Mouse (Mus musculus): ENCODE results near the gene Vrtn. TPM values are rescaled to one million over a fixed set of nuclear protein-coding genes. Genes with fewer than 3 reads are reported as not detected.
A peak's percentile ranks its signal among the peaks of the same experiment; 100 is the strongest.

The Vrtn gene
- total RNA-seq (2014; rRNA removed) (not detected in 2 replicates), polyA plus RNA-seq (2012; rRNA removed) (not detected in 2 replicates)

GRCm38 (mm10) chr12:84640654-84641053 is at the start of gene Vrtn:
Vrtn (plus strand) TSS chr12:84641019.
- Histone ChIP-seq H3K9ac (ENCODE audit: low read depth, low read length) (no peak within 1 kb of the TSS), H3K79me2 (ENCODE audit: control insufficient read depth, insufficient read depth, low read length) (no peaks in the 10 kb centered on the region), H3K4me1 (ENCODE audit: control insufficient read depth, insufficient read depth, low read length) (no peaks in the 10 kb centered on the region), H3K4me3 (ENCODE audit: insufficient read depth, low read depth, low read length) (no peak within 1 kb of the TSS), H3K27me3 (ENCODE audit: control insufficient read depth, insufficient read depth, low read length) (peaks cover 17% of the 10 kb centered on the region; the same call in 1 of the 2 replicates), H3K27ac (replicated peaks; ENCODE audit: insufficient read depth, low read depth, low read length) (no peak within 1 kb of the TSS), H3K36me3 (ENCODE audit: control insufficient read depth, insufficient read depth, low read length) (no peaks in the 10 kb centered on the region)
- no peak for DNase-seq (ENCODE audit: extremely low read depth, low read depth, low spot score)
- 15% methylated on average over 9 of the region's 9 CpGs for WGBS
- no peak for TF ChIP-seq POLR2A (IDR thresholded peaks at IDR 0.05; ENCODE audit: extremely low read depth, insufficient read depth, low read length)
- no peak for TF ChIP-seq CTCF (IDR thresholded peaks at IDR 0.05; ENCODE audit: low read depth, low read length)

GRCm38 (mm10) chr12:84598324-84598723 is 42.5 kb upstream of the Vrtn start:
- Histone ChIP-seq H3K27ac (replicated peaks; ENCODE audit: insufficient read depth, low read depth, low read length) (no peak overlapping the region), H3K4me3 (ENCODE audit: insufficient read depth, low read depth, low read length) (no peak overlapping the region), H3K4me1 (ENCODE audit: control insufficient read depth, insufficient read depth, low read length) (no peaks in the 10 kb centered on the region), H3K79me2 (ENCODE audit: control insufficient read depth, insufficient read depth, low read length) (no peaks in the 10 kb centered on the region), H3K9ac (ENCODE audit: low read depth, low read length) (no peak overlapping the region), H3K36me3 (ENCODE audit: control insufficient read depth, insufficient read depth, low read length) (peaks cover 3% of the 10 kb centered on the region), H3K27me3 (ENCODE audit: control insufficient read depth, insufficient read depth, low read length) (no peaks in the 10 kb centered on the region)
- DNase-seq (ENCODE audit: extremely low read depth, low read depth, low spot score): no peak
- WGBS: 25% methylated on average over 8 of the region's 8 CpGs
- TF ChIP-seq CTCF (IDR thresholded peaks at IDR 0.05; ENCODE audit: low read depth, low read length): no peak
- no peak for TF ChIP-seq POLR2A (IDR thresholded peaks at IDR 0.05; ENCODE audit: extremely low read depth, insufficient read depth, low read length)

GRCm38 (mm10) chr12:84604001-84604400 is 36.8 kb upstream of the Vrtn start:
- no peak overlapping the region for H3K9ac ChIP-seq (ENCODE audit: low read depth, low read length)
- no peaks in the 10 kb centered on the region for H3K79me2 ChIP-seq (ENCODE audit: control insufficient read depth, insufficient read depth, low read length)
- 91% methylated on average over 7 of the region's 7 CpGs for WGBS
- DNase-seq (ENCODE audit: extremely low read depth, low read depth, low spot score): no peak
- no peaks in the 10 kb centered on the region for H3K4me1 ChIP-seq (ENCODE audit: control insufficient read depth, insufficient read depth, low read length)
- peaks cover 11% of the 10 kb centered on the region for H3K36me3 ChIP-seq (ENCODE audit: control insufficient read depth, insufficient read depth, low read length)
- no peak overlapping the region for H3K4me3 ChIP-seq (ENCODE audit: insufficient read depth, low read depth, low read length)
- TF ChIP-seq POLR2A (IDR thresholded peaks at IDR 0.05; ENCODE audit: extremely low read depth, insufficient read depth, low read length) (no peak), CTCF (IDR thresholded peaks at IDR 0.05; ENCODE audit: low read depth, low read length) (no peak)
- H3K27me3 ChIP-seq (ENCODE audit: control insufficient read depth, insufficient read depth, low read length): no peaks in the 10 kb centered on the region
- H3K27ac ChIP-seq (replicated peaks; ENCODE audit: insufficient read depth, low read depth, low read length): no peak overlapping the region

- Histone ChIP-seq H3K27me3 (ENCODE audit: control insufficient read depth, insufficient read depth, low read length) (no peaks in the 10 kb centered on the region), H3K27ac (replicated peaks; ENCODE audit: insufficient read depth, low read depth, low read length) (no peak overlapping the region), H3K36me3 (ENCODE audit: control insufficient read depth, insufficient read depth, low read length) (peaks cover 11% of the 10 kb centered on the region), H3K4me1 (ENCODE audit: control insufficient read depth, insufficient read depth, low read length) (peaks cover 4% of the 10 kb centered on the region; the same call in 1 of the 2 replicates), H3K79me2 (ENCODE audit: control insufficient read depth, insufficient read depth, low read length) (no peaks in the 10 kb centered on the region), H3K4me3 (ENCODE audit: insufficient read depth, low read depth, low read length) (no peak overlapping the region), H3K9ac (ENCODE audit: low read depth, low read length) (no peak overlapping the region)
- 90% methylated on average over 7 of the region's 7 CpGs for WGBS
- DNase-seq (ENCODE audit: extremely low read depth, low read depth, low spot score): no peak
- no peak for TF ChIP-seq POLR2A (IDR thresholded peaks at IDR 0.05; ENCODE audit: extremely low read depth, insufficient read depth, low read length)
- TF ChIP-seq CTCF (IDR thresholded peaks at IDR 0.05; ENCODE audit: low read depth, low read length): peak; percentile 57
Measured at GRCm38 (mm10) chr12:84605860-84606259, 35.0 kb upstream of the Vrtn start.

- no peak overlapping the region for H3K4me3 ChIP-seq (ENCODE audit: insufficient read depth, low read depth, low read length)
Measured at GRCm38 (mm10) chr12:84611718-84612117, 29.1 kb upstream of the Vrtn start.

GRCm38 (mm10) chr12:84612518-84612917 is 28.3 kb upstream of the Vrtn start:
- no peaks in the 10 kb centered on the region for H3K79me2 ChIP-seq (ENCODE audit: control insufficient read depth, insufficient read depth, low read length)

More at GRCm38 (mm10) chr12:84611718-84612117, 29.1 kb upstream of the Vrtn start:
- TF ChIP-seq POLR2A (IDR thresholded peaks at IDR 0.05; ENCODE audit: extremely low read depth, insufficient read depth, low read length) (no peak), CTCF (IDR thresholded peaks at IDR 0.05; ENCODE audit: low read depth, low read length) (no peak)
- Histone ChIP-seq H3K79me2 (ENCODE audit: control insufficient read depth, insufficient read depth, low read length) (no peaks in the 10 kb centered on the region), H3K4me1 (ENCODE audit: control insufficient read depth, insufficient read depth, low read length) (peaks cover 4% of the 10 kb centered on the region; the same call in 1 of the 2 replicates), H3K27ac (replicated peaks; ENCODE audit: insufficient read depth, low read depth, low read length) (no peak overlapping the region), H3K27me3 (ENCODE audit: control insufficient read depth, insufficient read depth, low read length) (no peaks in the 10 kb centered on the region), H3K9ac (ENCODE audit: low read depth, low read length) (no peak overlapping the region), H3K36me3 (ENCODE audit: control insufficient read depth, insufficient read depth, low read length) (peaks cover 5% of the 10 kb centered on the region)
- no peak for DNase-seq (ENCODE audit: extremely low read depth, low read depth, low spot score)
- WGBS: 95% methylated on average over 10 of the region's 10 CpGs

More at GRCm38 (mm10) chr12:84612518-84612917, 28.3 kb upstream of the Vrtn start:
- Histone ChIP-seq H3K36me3 (ENCODE audit: control insufficient read depth, insufficient read depth, low read length) (peaks cover 2% of the 10 kb centered on the region; the same call in 1 of the 2 replicates), H3K4me1 (ENCODE audit: control insufficient read depth, insufficient read depth, low read length) (peaks cover 4% of the 10 kb centered on the region; the same call in 1 of the 2 replicates), H3K27ac (replicated peaks; ENCODE audit: insufficient read depth, low read depth, low read length) (no peak overlapping the region), H3K4me3 (ENCODE audit: insufficient read depth, low read depth, low read length) (no peak overlapping the region), H3K9ac (ENCODE audit: low read depth, low read length) (no peak overlapping the region), H3K27me3 (ENCODE audit: control insufficient read depth, insufficient read depth, low read length) (no peaks in the 10 kb centered on the region)
- no peak for TF ChIP-seq POLR2A (IDR thresholded peaks at IDR 0.05; ENCODE audit: extremely low read depth, insufficient read depth, low read length)
- TF ChIP-seq CTCF (IDR thresholded peaks at IDR 0.05; ENCODE audit: low read depth, low read length): no peak
- 78% methylated on average over 8 of the region's 8 CpGs for WGBS
- DNase-seq (ENCODE audit: extremely low read depth, low read depth, low spot score): no peak

Measured in liver, adult 2 months (tissue).